Mouse (Mus musculus): ENCODE results near the gene Shf.

Shf gene

DNA sequence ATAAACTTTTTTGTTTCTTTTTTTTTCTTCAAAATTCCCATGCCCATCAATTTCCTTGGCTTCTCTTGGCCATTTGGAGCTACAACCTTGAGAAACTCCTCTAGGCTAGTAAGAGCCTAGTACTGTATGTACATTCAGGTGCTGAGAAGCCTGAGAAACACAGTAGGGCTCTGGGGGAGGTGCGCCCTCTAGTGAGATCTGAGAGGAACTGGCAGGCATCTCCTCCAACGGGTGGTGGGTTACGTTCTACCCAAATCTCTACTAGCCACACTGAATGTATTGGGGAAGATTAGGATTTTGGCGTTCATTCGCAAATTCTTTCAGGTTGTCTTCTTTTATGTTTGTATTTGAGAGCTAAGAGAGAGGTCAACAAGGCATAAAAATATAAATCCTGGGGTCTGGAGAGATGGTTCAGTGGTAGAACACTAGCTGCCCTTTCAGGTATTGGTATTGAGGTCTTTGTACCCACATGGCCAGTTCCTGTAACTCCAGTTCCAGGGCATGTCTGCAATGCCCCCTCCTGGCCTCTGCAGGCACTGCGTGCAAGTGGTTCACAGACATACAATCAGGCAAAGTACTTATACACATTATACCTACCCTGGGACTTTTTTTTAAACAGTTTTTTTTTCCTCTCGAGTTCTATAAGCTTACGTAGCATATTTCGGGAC is 66.3 kb downstream of the Shf start:
- peak; percentile 37 for DNase-seq (ENCODE audit: low read depth, low spot score)

DNA sequence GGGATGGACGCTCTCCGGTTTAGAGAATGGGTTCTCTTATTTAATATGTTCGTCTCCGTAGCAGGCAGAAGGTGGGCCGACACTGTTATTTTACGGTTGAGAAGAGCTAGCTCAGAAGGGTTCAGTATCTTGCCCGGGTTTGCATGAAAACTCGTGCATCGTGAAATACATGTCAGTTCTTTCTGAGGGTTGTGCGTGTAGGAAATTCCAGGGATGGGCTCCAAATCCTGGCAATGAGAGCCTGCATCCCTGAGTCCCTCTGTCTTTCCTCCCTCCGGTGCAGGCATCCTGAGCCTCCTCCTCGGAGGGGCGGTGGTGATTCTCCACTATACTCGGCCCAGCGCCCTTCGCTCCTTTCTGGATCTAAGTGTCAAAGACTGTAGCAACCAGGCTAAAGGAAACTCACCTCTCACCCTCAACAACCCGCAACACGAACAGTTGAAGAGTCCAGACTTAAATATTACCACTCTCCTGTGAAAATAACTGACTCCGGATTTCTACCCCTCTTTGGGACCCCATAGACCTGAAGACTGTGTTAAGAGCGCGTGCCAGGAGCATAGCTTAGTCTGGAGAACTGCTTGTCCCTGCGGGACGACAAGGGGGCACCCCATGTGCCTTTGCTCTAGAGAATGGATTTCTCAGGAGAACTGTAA is 66.9 kb downstream of the Shf start:
- DNase-seq (ENCODE audit: low read depth, low spot score): no peak

DNA sequence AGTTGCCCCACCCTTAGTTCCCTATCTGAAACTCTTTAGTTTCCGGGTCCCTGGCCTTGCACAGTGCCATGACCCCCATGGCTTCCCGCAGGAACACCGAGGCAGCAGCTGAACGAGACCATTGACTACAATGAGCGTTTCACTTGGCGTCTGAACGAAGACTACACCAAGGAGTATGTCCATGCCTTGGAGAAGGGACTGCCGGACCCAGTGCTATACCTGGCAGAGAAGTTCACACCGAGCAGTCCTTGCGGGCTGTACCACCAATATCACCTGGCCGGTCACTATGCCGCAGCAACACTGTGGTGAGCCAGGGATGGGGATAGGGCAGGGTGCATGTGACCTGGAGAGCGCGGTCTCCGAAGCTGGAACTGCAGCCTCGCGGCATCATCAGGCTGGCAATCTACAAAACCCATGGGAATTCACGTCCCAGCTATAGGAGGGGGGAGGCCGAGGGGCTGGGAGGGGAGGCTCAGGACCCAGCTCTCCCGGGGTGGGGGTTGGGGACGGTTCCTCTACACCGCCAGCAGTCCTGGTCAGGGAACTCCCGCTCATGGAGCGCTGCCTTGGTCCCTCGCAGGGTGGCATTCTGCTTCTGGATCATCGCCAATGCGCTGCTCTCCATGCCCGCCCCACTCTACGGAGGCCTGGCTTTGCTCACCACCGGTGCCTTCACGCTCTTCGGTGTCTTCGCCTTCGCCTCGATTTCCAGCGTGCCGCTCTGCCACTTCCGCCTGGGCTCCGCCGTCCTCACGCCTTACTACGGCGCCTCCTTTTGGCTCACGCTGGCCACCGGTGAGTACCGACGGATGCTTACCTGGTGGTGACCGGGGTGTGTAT is 67.7 kb downstream of the Shf start:
- no peak for DNase-seq (ENCODE audit: low read depth, low spot score)

- DNase-seq (ENCODE audit: low read depth, low spot score): no peak
These were observed 68.3 kb downstream of the Shf start for GRCm38 (mm10) chr2:122300656-122301020.

DNA sequence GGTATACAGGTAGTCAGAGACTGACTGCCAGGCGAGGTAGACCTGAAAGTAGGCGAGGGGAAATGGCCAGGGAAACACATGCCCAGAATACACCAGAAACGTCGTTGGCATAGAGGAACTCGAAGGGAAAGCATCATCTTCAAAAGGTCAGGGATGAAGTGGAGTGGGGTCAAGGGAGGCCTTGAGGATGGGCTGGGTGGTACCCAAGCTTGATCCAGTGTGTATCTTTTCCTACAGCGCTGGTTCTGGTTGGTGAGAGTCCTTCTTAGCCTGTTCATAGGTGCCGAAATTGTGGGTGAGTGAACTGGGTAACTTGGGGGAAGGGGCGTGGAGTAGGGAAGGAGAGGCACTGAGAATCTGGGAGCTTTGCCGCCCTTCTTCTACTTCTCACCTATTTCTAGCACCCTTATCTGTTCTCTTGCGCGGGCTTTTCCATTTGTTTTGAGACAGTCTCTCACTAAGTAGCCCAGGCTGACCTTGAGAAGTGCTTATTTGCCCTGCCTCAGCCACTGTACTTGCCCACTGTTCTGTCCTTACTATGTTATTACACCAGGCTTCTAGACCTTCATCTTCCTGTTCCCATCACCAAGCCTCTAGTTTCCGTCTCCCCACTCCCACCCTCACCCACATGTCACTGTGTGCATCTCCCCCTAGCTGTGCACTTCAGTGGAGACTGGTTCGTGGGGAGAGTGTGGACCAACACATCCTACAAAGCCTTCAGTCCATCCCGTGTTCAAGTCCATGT is 68.9 kb downstream of the Shf start:
- DNase-seq (ENCODE audit: low read depth, low spot score): no peak

All from retina, adult 2 months (tissue).